Mouse (Mus musculus): ENCODE data around the gene Ephx1. TPM values are rescaled to one million over a fixed set of nuclear protein-coding genes. Genes with fewer than 3 reads are reported as not detected.

Gene Ephx1
- total RNA-seq, 2 experiments from 2014 or later, result 27.6 to 30.8 TPM

GRCm38 (mm10) chr1:180979484-180980251 lies 41.0 kb downstream of the Ephx1 start:
- DNase-seq (ENCODE audit: low spot score in 2 of 2), result no peak

GRCm38 (mm10) chr1:180976110-180976679 lies 44.5 kb downstream of the Ephx1 start:
- no peak for DNase-seq (ENCODE audit: low spot score in 2 of 2)

GRCm38 (mm10) chr1:180974126-180974746 lies 46.5 kb downstream of the Ephx1 start:
- DNase-seq (ENCODE audit: low spot score in 2 of 2), result peak; percentile 15 to 25

- no peak for DNase-seq (ENCODE audit: low spot score in 2 of 2)
Observed at GRCm38 (mm10) chr1:180972941-180973340, 47.8 kb downstream of the Ephx1 start.

- DNase-seq (ENCODE audit: low spot score in 2 of 2), result no peak
Observed at GRCm38 (mm10) chr1:180967261-180967660, 53.4 kb downstream of the Ephx1 start.

GRCm38 (mm10) chr1:180966542-180966941 lies 54.2 kb downstream of the Ephx1 start:
- DNase-seq (ENCODE audit: low spot score in 2 of 2), result no peak

- no peak for DNase-seq (ENCODE audit: low spot score in 2 of 2)
Observed at GRCm38 (mm10) chr1:180965786-180966185, 54.9 kb downstream of the Ephx1 start.

GRCm38 (mm10) chr1:180958797-180959196 lies 61.9 kb downstream of the Ephx1 start:
- no peak for DNase-seq (ENCODE audit: low spot score in 2 of 2)

- no peak for DNase-seq (ENCODE audit: low spot score in 2 of 2)
Observed at GRCm38 (mm10) chr1:180957989-180958388, 62.7 kb downstream of the Ephx1 start.

- DNase-seq (ENCODE audit: low spot score in 2 of 2), result no peak
Observed at GRCm38 (mm10) chr1:180956973-180957381, 63.7 kb downstream of the Ephx1 start.

GRCm38 (mm10) chr1:180956401-180956800 lies 64.3 kb downstream of the Ephx1 start:
- DNase-seq (ENCODE audit: low spot score in 2 of 2), result no peak

- no peak for DNase-seq (ENCODE audit: low spot score in 2 of 2)
Observed at GRCm38 (mm10) chr1:180952808-180953207, 67.9 kb downstream of the Ephx1 start.

GRCm38 (mm10) chr1:180952085-180952746 lies 68.5 kb downstream of the Ephx1 start:
- DNase-seq (ENCODE audit: low spot score in 2 of 2), result no peak

GRCm38 (mm10) chr1:180946448-180946847 lies 74.3 kb downstream of the Ephx1 start:
- no peak for DNase-seq (ENCODE audit: low spot score in 2 of 2)

- peak in 1 of 2 experiments; percentile 25 for DNase-seq (ENCODE audit: low spot score in 2 of 2)
Observed at GRCm38 (mm10) chr1:180945001-180945980, 75.4 kb downstream of the Ephx1 start.

- DNase-seq (ENCODE audit: low spot score in 2 of 2), result no peak
Observed at GRCm38 (mm10) chr1:180944553-180944952, 76.2 kb downstream of the Ephx1 start.

GRCm38 (mm10) chr1:180943896-180944295 lies 76.8 kb downstream of the Ephx1 start:
- DNase-seq (ENCODE audit: low spot score in 2 of 2), result no peak

GRCm38 (mm10) chr1:180943032-180943644 lies 77.6 kb downstream of the Ephx1 start:
- DNase-seq (ENCODE audit: low spot score in 2 of 2), result no peak

- DNase-seq (ENCODE audit: low spot score in 2 of 2), result peak; percentile 24 to 29
Observed at GRCm38 (mm10) chr1:180942166-180943031, 78.3 kb downstream of the Ephx1 start, which contains the start of gene Tmem63a. Gene Tmem63a, plus strand, starts transcription at chr1:180942344.

Measured in left cerebral cortex, adult 18-20 months (tissue).